25 mouse cellular contexts compared by ENCODE assay signal in the genomic region with DNA sequence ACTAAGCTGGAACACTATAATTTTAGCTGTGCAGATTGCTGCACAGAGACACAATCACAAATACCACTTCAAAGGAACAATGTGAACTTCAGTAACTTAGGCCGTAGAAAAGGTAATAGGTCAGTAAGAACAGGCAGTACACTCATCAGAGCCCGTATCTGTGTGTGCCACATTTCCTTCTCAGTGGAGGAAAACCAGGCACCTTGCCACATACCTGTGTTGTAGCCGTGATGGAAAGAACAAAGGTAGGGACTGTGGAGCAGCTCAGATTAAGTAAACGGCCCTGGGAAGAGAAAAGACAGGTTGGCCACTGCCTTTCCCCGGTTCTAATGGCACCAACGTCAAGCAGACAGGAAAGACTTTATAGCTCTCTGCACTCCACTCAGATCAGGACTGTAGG. TPM values are rescaled to one million over a fixed set of nuclear protein-coding genes. Genes with fewer than 3 reads are reported as not detected.
"Had no signal": no experiment of that assay in that cellular context is flagged by ENCODE, and none has a peak within 500 bp of the region (broad histone marks: within the 10 kb centered on the region; RNA-seq: fewer than 3 reads in every experiment).

No protein-coding gene starts in this region.

- H3K4me2 ChIP-seq: lung, embryonic 14.5 days; midbrain, embryonic 12.5 days; neural tube, embryonic 13.5 days; neural tube, embryonic 15.5 days had no signal

- DNase-seq: lung, adult 18-20 months; lung, embryonic 14.5 days; lung, postnatal 10 days; lung, postnatal 4 days; midbrain, embryonic 14.5 days; retina, postnatal 1 day; right cerebral cortex, adult 18-20 months; right cerebral cortex, postnatal 25 days; right cerebral cortex, postnatal 4 days; spleen, adult 18-20 months; thymus, adult 18-20 months; thymus, postnatal 14 days; thymus, postnatal 36 days had no signal

- H3K9ac ChIP-seq: lung, embryonic 14.5 days; midbrain, embryonic 12.5 days; neural tube, embryonic 13.5 days; neural tube, embryonic 15.5 days had no signal

- H3K27ac ChIP-seq: midbrain, embryonic 10.5 days; midbrain, embryonic 12.5 days; neural tube, embryonic 13.5 days; neural tube, embryonic 15.5 days had no signal

- H3K27me3 ChIP-seq: midbrain, embryonic 12.5 days; neural tube, embryonic 13.5 days; neural tube, embryonic 15.5 days had no signal

- ATAC-seq: midbrain, embryonic 16.5 days had no signal

- H3K4me3 ChIP-seq: midbrain, embryonic 10.5 days; midbrain, embryonic 12.5 days; myocyte; neural tube, embryonic 13.5 days; neural tube, embryonic 15.5 days had no signal

- H3K4me1 ChIP-seq: midbrain, embryonic 10.5 days; midbrain, embryonic 12.5 days; neural tube, embryonic 13.5 days; neural tube, embryonic 15.5 days had no signal

- H3K9me3 ChIP-seq: midbrain, embryonic 10.5 days; midbrain, embryonic 12.5 days; neural tube, embryonic 13.5 days; neural tube, embryonic 15.5 days had no signal

RNA-seq across cellular contexts. Expression of a gene that starts 36.3 kb away (rescaled TPM):
- polyA plus RNA-seq: lung, embryonic 14.5 days; lung, embryonic 16.5 days; midbrain, embryonic 10.5 days; midbrain, embryonic 12.5 days; midbrain, embryonic 14.5 days; midbrain, embryonic 16.5 days; myocyte; neural tube, embryonic 11.5 days; neural tube, embryonic 13.5 days; neural tube, embryonic 15.5 days; small intestine, adult 2 months; stomach, embryonic 14.5 days; stomach, embryonic 16.5 days; thymus, postnatal 0 days had no signal
